Mouse (Mus musculus) heart, embryonic 11.5 days (tissue): ENCODE results near the gene Arhgef3. TPM values are rescaled to one million over a fixed set of nuclear protein-coding genes. Genes with fewer than 3 reads are reported as not detected.
"Not testable (repeated sequence)": the region's sequence is repeated elsewhere in the genome, so short reads cannot be mapped to it uniquely, and the experiment has no call there.

Source experiments
- ATAC-seq: fragments of 200-750 bp; cut with Nextera tagmentation; replicated peaks from 2 replicates; pipeline ENCODE4 v1.8.0; 2017; ENCODE audit warnings: moderate library complexity; ENCODE audit not compliant: insufficient number of reproducible peaks, low FRiP score, low TSS enrichment
- H3K27ac ChIP-seq: fragments of 300-500 bp; sonication (generic); 2 replicates; pipeline ENCODE4 v1.5.1; 2014; ENCODE audit warnings: mild to moderate bottlenecking, low read depth, low read length
- H3K27me3 ChIP-seq: fragments of 300-500 bp; sonication (generic); 2 replicates; pipeline ENCODE4 v1.6.1; 2014; ENCODE audit warnings: mild to moderate bottlenecking, low read length, mixed read lengths; ENCODE audit not compliant: control insufficient read depth, insufficient read depth
- H3K36me3 ChIP-seq: fragments of 300-500 bp; sonication (generic); 2 replicates; pipeline ENCODE4 v1.6.1; 2014; ENCODE audit warnings: mild to moderate bottlenecking, low read length, moderate library complexity, mixed read lengths; ENCODE audit not compliant: control insufficient read depth, insufficient read depth
- H3K4me1 ChIP-seq: fragments of 300-500 bp; sonication (generic); 2 replicates; pipeline ENCODE4 v1.6.1; 2014; ENCODE audit warnings: low read length; ENCODE audit not compliant: control insufficient read depth, insufficient read depth
- H3K4me2 ChIP-seq: fragments of 300-500 bp; sonication (generic); 2 replicates; pipeline ENCODE4 v1.6.1; 2014; ENCODE audit warnings: mild to moderate bottlenecking, moderate library complexity
- H3K4me3 ChIP-seq: fragments of 300-500 bp; sonication (generic); 2 replicates; pipeline ENCODE4 v1.5.1; 2014; ENCODE audit warnings: low read depth, low read length
- H3K9ac ChIP-seq: fragments of 300-500 bp; sonication (generic); 2 replicates; pipeline ENCODE4 v1.6.1; 2014; ENCODE audit warnings: mild to moderate bottlenecking, low read depth, low read length, moderate library complexity
- H3K9me3 ChIP-seq: fragments of 300-500 bp; sonication (generic); replicated peaks from 2 replicates; pipeline ENCODE4 v1.6.1; 2016; ENCODE audit warnings: low read length; ENCODE audit not compliant: control insufficient read depth
- WGBS: fragments of 180-500 bp; shearing (Covaris S2); extraction: QIAGEN DNeasy Blood & Tissue Kit; methylation state at CpG from one replicate; pipeline ENCODE4 v1.1.7; 2014; ENCODE audit not compliant: insufficient replicate concordance; 5-methylcytosine and 5-hydroxymethylcytosine counted together
- polyA plus RNA-seq: library from polyadenylated mRNA; unstranded; fragments of >200 nt; fragmentation: Nextera tagmentation; extraction: Ambion mirVana; gene quantifications from 2 replicates; pipeline ENCODE4 v1.2.1, GENCODE M21; 2014

Gene Arhgef3
- polyA plus RNA-seq, 1 experiment from 2014 or later, result 10.1 TPM

- H3K27ac ChIP-seq, result no peak overlapping the region
- no peaks in the 10 kb centered on the region for H3K4me1 ChIP-seq
- H3K9me3 ChIP-seq, result no peaks in the 10 kb centered on the region
- H3K36me3 ChIP-seq, result no peaks in the 10 kb centered on the region
- ATAC-seq, result no peak
- no peak overlapping the region for H3K4me3 ChIP-seq
- no peak overlapping the region for H3K4me2 ChIP-seq
- 88% methylated on average over 11 of the region's 11 CpGs for WGBS
- H3K27me3 ChIP-seq, result no peaks in the 10 kb centered on the region
- H3K9ac ChIP-seq, result no peak overlapping the region
These were observed 85.2 kb downstream of the Arhgef3 start for GRCm38 (mm10) chr14:27199870-27200269.

GRCm38 (mm10) chr14:27200743-27201576, 86.3 kb downstream of the Arhgef3 start:
- no peak overlapping the region for H3K27ac ChIP-seq
- no peaks in the 10 kb centered on the region for H3K27me3 ChIP-seq
- no peaks in the 10 kb centered on the region for H3K9me3 ChIP-seq
- H3K4me2 ChIP-seq, result no peak overlapping the region
- no peak overlapping the region for H3K9ac ChIP-seq
- no peak for ATAC-seq
- H3K4me3 ChIP-seq, result no peak overlapping the region
- 72% methylated on average over 12 of the region's 12 CpGs for WGBS
- H3K4me1 ChIP-seq, result no peaks in the 10 kb centered on the region
- H3K36me3 ChIP-seq, result no peaks in the 10 kb centered on the region

DNA sequence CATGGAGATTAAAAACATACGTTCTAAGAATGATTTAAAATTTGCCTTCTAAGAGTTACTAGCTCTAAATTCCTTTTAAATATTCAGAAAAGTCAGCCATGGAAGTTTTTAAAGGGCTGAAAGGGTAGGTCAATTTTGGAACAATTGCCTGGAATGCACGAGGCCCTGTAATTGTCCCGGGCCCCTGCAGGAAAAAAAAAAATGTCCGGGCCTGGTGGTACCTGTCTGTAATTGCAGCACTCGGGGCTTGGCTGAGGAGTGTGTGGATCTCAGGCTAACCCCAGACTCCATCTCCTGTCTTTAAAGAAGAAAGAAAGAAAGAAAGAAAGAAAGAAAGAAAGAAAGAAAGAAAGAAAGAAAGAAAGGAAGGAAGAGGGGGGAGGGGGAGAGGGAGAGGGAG, 87.1 kb downstream of the Arhgef3 start:
- H3K9me3 ChIP-seq, result no peaks in the 10 kb centered on the region
- no peaks in the 10 kb centered on the region for H3K27me3 ChIP-seq
- no peak overlapping the region for H3K4me2 ChIP-seq
- no peak for ATAC-seq
- H3K27ac ChIP-seq, result no peak overlapping the region
- no peaks in the 10 kb centered on the region for H3K4me1 ChIP-seq
- no peak overlapping the region for H3K9ac ChIP-seq
- 61% methylated on average over 5 of the region's 5 CpGs for WGBS
- H3K4me3 ChIP-seq, result no peak overlapping the region
- no peaks in the 10 kb centered on the region for H3K36me3 ChIP-seq

DNA sequence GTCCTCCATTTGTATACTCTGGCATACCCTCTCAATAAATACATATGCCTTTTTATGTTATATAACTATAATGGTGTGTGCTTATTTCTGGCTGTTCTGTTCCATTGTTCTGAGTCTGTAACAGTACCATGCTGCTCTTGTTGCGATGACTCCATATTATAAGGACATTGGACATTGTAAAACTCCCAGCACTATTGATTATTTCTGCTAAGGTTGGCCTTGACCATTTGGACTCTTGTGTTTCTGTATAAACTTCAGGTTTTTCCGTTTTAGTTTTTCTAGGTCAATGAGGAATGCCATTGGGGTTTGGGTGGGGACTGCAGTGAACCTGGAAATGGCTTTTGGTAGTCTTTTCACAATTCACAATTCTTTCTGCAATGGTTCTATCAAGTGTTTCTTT, 90.0 kb downstream of the Arhgef3 start:
- Histone ChIP-seq H3K4me3 (no peak overlapping the region), H3K9ac (no peak overlapping the region), H3K27me3 (no peaks in the 10 kb centered on the region), H3K9me3 (no peaks in the 10 kb centered on the region), H3K4me2 (no peak overlapping the region), H3K4me1 (no peaks in the 10 kb centered on the region), H3K36me3 (no peaks in the 10 kb centered on the region), H3K27ac (no peak overlapping the region)
- no peak for ATAC-seq
- 80% methylated on average over 2 of the region's 2 CpGs for WGBS

GRCm38 (mm10) chr14:27206443-27206842, 91.7 kb downstream of the Arhgef3 start:
- H3K4me3 ChIP-seq, result no peak overlapping the region
- ATAC-seq, result no peak
- no peak overlapping the region for H3K4me2 ChIP-seq
- no peaks in the 10 kb centered on the region for H3K9me3 ChIP-seq
- no peak overlapping the region for H3K9ac ChIP-seq
- no peaks in the 10 kb centered on the region for H3K4me1 ChIP-seq
- H3K27ac ChIP-seq, result no peak overlapping the region
- no peaks in the 10 kb centered on the region for H3K36me3 ChIP-seq
- H3K27me3 ChIP-seq, result no peaks in the 10 kb centered on the region

DNA sequence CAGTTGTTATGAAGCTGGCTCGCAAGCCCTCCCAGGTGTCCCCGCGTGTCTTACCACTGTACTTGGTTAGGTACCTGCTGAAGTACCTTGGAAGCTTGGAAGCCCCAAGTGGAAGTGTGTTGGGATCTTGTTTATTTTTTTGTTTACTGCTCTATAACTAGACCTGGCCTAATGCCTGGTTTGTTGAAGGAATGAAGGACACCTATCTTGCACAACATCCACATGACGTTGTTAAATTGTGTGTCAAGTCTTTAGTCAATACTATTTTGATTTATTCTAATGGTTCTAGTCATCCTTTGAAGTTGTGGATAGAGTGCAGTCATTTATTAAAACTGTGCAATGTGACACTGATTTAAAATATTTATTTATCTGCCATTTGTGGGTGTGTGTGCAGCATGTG, 94.8 kb downstream of the Arhgef3 start:
- no peak for ATAC-seq

DNA sequence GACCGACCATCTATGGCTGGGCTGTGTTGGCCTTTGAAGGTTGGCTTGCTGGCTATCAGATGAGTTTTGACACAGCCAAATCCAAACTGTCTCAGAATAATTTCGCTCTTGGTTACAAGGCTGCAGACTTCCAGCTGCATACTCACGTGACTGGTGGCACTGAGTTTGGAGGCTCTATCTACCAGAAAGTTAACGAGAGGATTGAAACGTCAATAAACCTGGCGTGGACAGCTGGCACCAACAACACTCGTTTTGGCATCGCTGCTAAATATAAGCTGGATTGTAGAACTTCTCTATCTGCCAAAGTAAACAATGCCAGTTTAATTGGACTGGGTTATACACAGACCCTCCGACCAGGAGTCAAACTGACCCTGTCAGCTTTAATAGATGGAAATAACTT, 96.1 kb downstream of the Arhgef3 start:
- H3K27me3 ChIP-seq, H3K4me2 ChIP-seq, H3K9ac ChIP-seq, ATAC-seq, H3K27ac ChIP-seq, H3K9me3 ChIP-seq, H3K4me1 ChIP-seq, H3K36me3 ChIP-seq, H3K4me3 ChIP-seq: not testable (repeated sequence)
- WGBS, result 75% methylated on average over 9 of the region's 9 CpGs

More for the DNA sequence above, 94.8 kb downstream of the Arhgef3 start:
- Histone ChIP-seq H3K4me2 (no peak overlapping the region), H3K36me3 (no peaks in the 10 kb centered on the region), H3K27ac (no peak overlapping the region), H3K4me1 (no peaks in the 10 kb centered on the region), H3K9me3 (no peaks in the 10 kb centered on the region), H3K4me3 (no peak overlapping the region), H3K9ac (no peak overlapping the region), H3K27me3 (no peaks in the 10 kb centered on the region)
- 83% methylated on average over 4 of the region's 4 CpGs for WGBS

- no peaks in the 10 kb centered on the region for H3K9me3 ChIP-seq
- ATAC-seq, result no peak
- no peak overlapping the region for H3K27ac ChIP-seq
- H3K9ac ChIP-seq, result no peak overlapping the region
- H3K36me3 ChIP-seq, result no peaks in the 10 kb centered on the region
- H3K4me2 ChIP-seq, result no peak overlapping the region
- no peaks in the 10 kb centered on the region for H3K4me1 ChIP-seq
- WGBS, result 81% methylated on average over 2 of the region's 2 CpGs
- H3K4me3 ChIP-seq, result no peak overlapping the region
- no peaks in the 10 kb centered on the region for H3K27me3 ChIP-seq
These were observed 97.2 kb downstream of the Arhgef3 start for GRCm38 (mm10) chr14:27211743-27212445.

DNA sequence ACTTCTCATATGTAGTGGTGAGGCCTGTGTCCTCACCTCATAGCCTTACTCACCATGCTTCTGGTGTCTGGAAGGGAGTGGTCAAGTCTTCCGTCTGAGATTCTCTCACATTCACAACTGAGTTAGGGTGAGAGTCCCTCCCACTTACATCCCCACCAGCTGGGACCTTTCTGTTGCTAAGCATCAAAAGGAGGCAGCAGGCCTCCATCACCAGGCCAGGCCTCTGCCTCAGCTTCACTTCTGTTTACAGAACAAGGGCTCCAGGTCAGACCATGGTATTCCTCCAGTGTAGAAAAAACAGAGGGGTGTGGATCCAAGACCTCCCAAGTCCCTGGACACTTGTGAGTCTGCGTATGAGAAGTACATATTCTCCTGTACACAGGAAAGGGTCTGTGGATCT, 99.5 kb downstream of the Arhgef3 start:
- 67% methylated on average over 2 of the region's 2 CpGs for WGBS

More for the DNA sequence above, 99.5 kb downstream of the Arhgef3 start:
- no peak overlapping the region for H3K27ac ChIP-seq
- H3K4me2 ChIP-seq, result no peak overlapping the region
- H3K4me3 ChIP-seq, result no peak overlapping the region
- H3K27me3 ChIP-seq, result no peaks in the 10 kb centered on the region
- H3K4me1 ChIP-seq, result no peaks in the 10 kb centered on the region
- H3K9ac ChIP-seq, result no peak overlapping the region
- H3K36me3 ChIP-seq, result no peaks in the 10 kb centered on the region
- ATAC-seq, result no peak
- no peaks in the 10 kb centered on the region for H3K9me3 ChIP-seq
